Mouse (Mus musculus): Measurements from ENCODE around the gene Cacnb2.

- TF ChIP-seq CTCF (IDR thresholded peaks at IDR 0.05; ENCODE audit: borderline replicate concordance, extremely low read depth, insufficient read depth, insufficient read length) (no peak), POLR2A (IDR thresholded peaks at IDR 0.05; ENCODE audit: borderline replicate concordance, extremely low read depth, insufficient read depth, insufficient read length, poor library complexity, severe bottlenecking) (no peak)
Measured at GRCm38 (mm10) chr2:14858301-14858700, 255.4 kb downstream of the Cacnb2 start.
